Comparison of ENCODE assay signal across 13 mouse cellular contexts in genomic region chr2:166141910-166142309, GRCm38 (mm10). TPM values are rescaled to one million over a fixed set of nuclear protein-coding genes. Genes with fewer than 3 reads are reported as not detected.
A peak's percentile ranks its signal among the peaks of the same experiment; 100 is the strongest.
DNase-seq lines count a peak whose midpoint lies in the region; ATAC-seq and TF ChIP-seq lines count a peak whose summit lies in the region.
"Had no signal": no experiment of that assay in that cellular context is flagged by ENCODE, and none has a peak within 500 bp of the region (broad histone marks: within the 10 kb centered on the region; RNA-seq: fewer than 3 reads in every experiment).

No protein-coding gene starts in this region.

- WGBS in heart, adult 2 months, result 78% methylated on average over 1 of the region's 1 CpGs
- WGBS in limb, embryonic 12.5 days, result 81% methylated on average over 1 of the region's 1 CpGs

- H3K27ac ChIP-seq in heart, adult 2 months, result peak overlapping the region; percentile 32; the same call in 1 of the 2 replicates
- peak overlapping the region; percentile 95 for H3K27ac ChIP-seq in limb, embryonic 12.5 days
- H3K27ac ChIP-seq: forebrain, embryonic 13.5 days had no signal

- peaks cover 14% of the 10 kb centered on the region for H3K4me1 ChIP-seq in heart, adult 2 months (ENCODE audit: control insufficient read depth, insufficient read depth, low read length)
- H3K4me1 ChIP-seq in limb, embryonic 12.5 days (replicated peaks), result peaks cover 63% of the 10 kb centered on the region

- no peak for TF ChIP-seq EP300 in heart, adult 2 months (IDR thresholded peaks at IDR 0.05; ENCODE audit: insufficient read depth, low read depth, low read length)

- intact Hi-C loops in heart, adult 2 months (cut with DNase I), result no loop called here

- TF ChIP-seq POLR2A in heart, adult 2 months (IDR thresholded peaks at IDR 0.05; ENCODE audit: insufficient read depth, low read depth, low read length), result no peak

- no peak for DNase-seq in heart, adult 2 months
- no peak for DNase-seq in heart, adult 8-10 months (ENCODE audit: low spot score)
- peak; percentile 25 for DNase-seq in kidney, adult 18-20 months
- DNase-seq in kidney, postnatal 4 days, result no peak
- peak; percentile 54 for DNase-seq in ES-CJ7 (ENCODE audit: low read depth, low spot score)
- DNase-seq in urinary bladder, postnatal 25 days (ENCODE audit: low spot score), result no peak
- DNase-seq: adrenal gland, adult 8-10 months; layer of hippocampus, adult 9-11 months; lung, postnatal 10 days; thymus, adult 2 months had no signal

- TF ChIP-seq CTCF in heart, adult 2 months (IDR thresholded peaks at IDR 0.05), result no peak

- H3K27me3 ChIP-seq in heart, adult 2 months (ENCODE audit: control insufficient read depth, insufficient read depth, low read length), result no peaks in the 10 kb centered on the region
- H3K27me3 ChIP-seq in limb, embryonic 12.5 days, result no peaks in the 10 kb centered on the region

- no peak overlapping the region for H3K4me2 ChIP-seq in limb, embryonic 12.5 days

- H3K36me3 ChIP-seq in heart, adult 2 months (ENCODE audit: control insufficient read depth, insufficient read depth, low read length), result no peaks in the 10 kb centered on the region
- peaks cover 59% of the 10 kb centered on the region for H3K36me3 ChIP-seq in limb, embryonic 12.5 days

- no peak overlapping the region for H3K9ac ChIP-seq in heart, adult 2 months (ENCODE audit: low read depth, low read length)
- H3K9ac ChIP-seq in limb, embryonic 12.5 days (replicated peaks), result no peak overlapping the region; the same call in 1 of the 2 replicates
- H3K9ac ChIP-seq: forebrain, embryonic 13.5 days had no signal

- no peaks in the 10 kb centered on the region for H3K9me3 ChIP-seq in limb, embryonic 12.5 days
- H3K9me3 ChIP-seq: forebrain, embryonic 13.5 days had no signal

- no peaks in the 10 kb centered on the region; the same call in 1 of the 2 replicates for H3K79me2 ChIP-seq in heart, adult 2 months (replicated peaks; ENCODE audit: control insufficient read depth, insufficient read depth, low read length)

- H3K4me3 ChIP-seq in heart, adult 2 months, result no peak overlapping the region
- H3K4me3 ChIP-seq in limb, embryonic 12.5 days (replicated peaks), result no peak overlapping the region
- H3K4me3 ChIP-seq: forebrain, embryonic 13.5 days had no signal

- ATAC-seq in limb, embryonic 12.5 days (ENCODE audit: insufficient number of reproducible peaks, insufficient read depth, low FRiP score, low TSS enrichment, low read depth), result no peak
- ATAC-seq in frontal cortex, adult (ENCODE audit: low TSS enrichment), result no peak

RNA-seq across cellular contexts. Expression of gene Sulf2, which starts 13.6 kb away (rescaled TPM):
- 10 to 100 TPM; 38.5 to 43.9 TPM for total RNA-seq in heart, adult 2 months (2021)
- polyA plus RNA-seq in heart, adult 2 months (2012; rRNA removed), result 51.0 and 75.1 TPM in 2 replicates
- total RNA-seq in heart, adult 8-10 months (2022), result 10 to 100 TPM; 35.9 to 47.8 (median 41.1) TPM
- polyA plus RNA-seq in limb, embryonic 12.5 days (2016; fragmentation: Nextera tagmentation; extraction: Ambion mirVana), result 176 and 187 TPM in 2 replicates

Comparison
In these comparisons a context has a peak if more than half of its experiments do, and no peak if none do; other contexts are left out.
1. DNase-seq: peak in kidney, adult 18-20 months (single experiment) and ES-CJ7 (single experiment); none in heart, adult 2 months (0 of 2), heart, adult 8-10 months (single experiment), kidney, postnatal 4 days (0 of 2) and urinary bladder, postnatal 25 days (single experiment).